Comparison of ENCODE assay signal across 8 mouse cellular contexts in the genomic region with DNA sequence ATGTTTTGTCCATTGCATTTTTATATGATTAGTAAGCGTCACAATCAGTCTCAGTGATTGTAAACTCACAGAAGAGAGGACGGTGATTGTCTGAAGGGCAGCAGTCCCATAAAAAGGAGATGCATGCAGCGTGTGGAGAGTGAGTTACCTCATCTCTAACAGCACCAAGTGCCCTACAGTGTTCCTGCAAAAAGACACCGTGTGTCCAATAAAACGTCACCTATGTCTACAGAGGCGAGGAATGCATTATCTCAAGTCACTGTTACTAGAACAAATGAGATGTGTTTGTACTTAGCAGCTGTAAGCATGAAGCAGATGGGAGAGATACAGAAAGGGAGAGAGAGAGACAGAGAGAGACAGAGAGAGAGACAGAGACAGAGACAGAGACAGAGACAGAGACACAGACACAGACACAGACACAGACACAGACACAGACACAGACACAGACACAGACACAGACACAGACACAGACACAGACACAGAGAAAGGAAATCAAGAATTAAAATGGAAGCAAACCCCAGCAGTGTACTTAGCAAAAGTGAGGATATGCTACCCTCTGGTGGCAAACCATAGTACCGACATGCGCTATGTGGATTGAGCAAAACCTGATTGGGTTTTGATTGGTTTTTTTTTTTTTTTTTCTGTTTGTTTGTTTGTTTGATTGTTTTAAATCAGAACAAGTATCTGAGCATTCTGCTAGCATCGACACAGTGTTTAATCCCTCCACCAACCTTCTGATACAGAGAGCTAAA.
DNase-seq lines count a peak whose midpoint lies in the region; ATAC-seq and TF ChIP-seq lines count a peak whose summit lies in the region.

No protein-coding gene starts in this region.

- peak; percentile 88 for ATAC-seq in midbrain, postnatal 0 days (ENCODE audit: low FRiP score)
- ATAC-seq in erythroid progenitor cell, adult 5-6 weeks (replicated peaks; ENCODE audit: low FRiP score, poor library complexity, severe bottlenecking), result no peak

- 0 out of 2 replicates have a peak, but pooled peaks have one; percentile 17 for TF ChIP-seq CTCF in bone marrow, adult 2 months (IDR thresholded peaks at IDR 0.05; ENCODE audit: control insufficient read depth, insufficient read depth, low read length)
- peak; percentile 89 for TF ChIP-seq CTCF in midbrain, postnatal 0 days (IDR thresholded peaks at IDR 0.05)

- intact Hi-C loops in left cerebral cortex, postnatal 10 days (cut with DNase I), result no loop called here

- H3K9ac ChIP-seq in midbrain, postnatal 0 days (replicated peaks; ENCODE audit: low read length, poor library complexity, severe bottlenecking), result 0 out of 2 replicates have a peak overlapping the region, but pooled peaks have one; percentile 8

- 0 out of 2 replicates have a peak overlapping the region, but pooled peaks have one; percentile 22 for H3K4me2 ChIP-seq in midbrain, postnatal 0 days (ENCODE audit: low read depth, low read length, poor library complexity, severe bottlenecking)

- no peaks in the 10 kb centered on the region for H3K4me1 ChIP-seq in bone marrow, adult 2 months (ENCODE audit: control insufficient read depth, insufficient read depth, low read length)
- peaks cover 25% of the 10 kb centered on the region for H3K4me1 ChIP-seq in forebrain, embryonic 10.5 days
- H3K4me1 ChIP-seq in midbrain, postnatal 0 days (ENCODE audit: insufficient read depth, low read length), result no peaks in the 10 kb centered on the region

- DNase-seq in urinary bladder, postnatal 25 days (ENCODE audit: low spot score), result peak; percentile 21
- DNase-seq in urinary bladder, postnatal 4 days (ENCODE audit: low spot score in 2 of 2), result no peak
- DNase-seq in forebrain, embryonic 10.5 days (ENCODE audit: extremely low spot score, low spot score), result no peak
- DNase-seq in induced T-regulatory cell, adult 2 months (ENCODE audit: low read depth), result peak; percentile 59
- DNase-seq in left cerebral cortex, postnatal 10 days (ENCODE audit: extremely low spot score in 1 of 2, low spot score in 2 of 2), result peak; percentile 39 to 66
- peak; percentile 89 for DNase-seq in midbrain, postnatal 0 days (ENCODE audit: low spot score)

- H3K36me3 ChIP-seq in forebrain, embryonic 10.5 days (replicated peaks), result no peaks in the 10 kb centered on the region
- no peaks in the 10 kb centered on the region for H3K36me3 ChIP-seq in midbrain, postnatal 0 days (ENCODE audit: insufficient read depth, low read length)

- H3K9me3 ChIP-seq in forebrain, embryonic 10.5 days, result no peaks in the 10 kb centered on the region
- H3K9me3 ChIP-seq in midbrain, postnatal 0 days (ENCODE audit: low read length), result no peaks in the 10 kb centered on the region

- no peak overlapping the region for H3K27ac ChIP-seq in bone marrow, adult 2 months (ENCODE audit: control insufficient read depth, insufficient read depth, low read depth, low read length, poor library complexity)
- peak overlapping the region; percentile 15; the same call in 1 of the 2 replicates for H3K27ac ChIP-seq in forebrain, embryonic 10.5 days
- 0 out of 2 replicates have a peak overlapping the region, but pooled peaks have one; percentile 38 for H3K27ac ChIP-seq in midbrain, postnatal 0 days (ENCODE audit: low read depth, low read length)

- TF ChIP-seq POLR2A in bone marrow, adult 2 months (IDR thresholded peaks at IDR 0.05; ENCODE audit: borderline replicate concordance, control insufficient read depth, low read depth, low read length), result no peak

- WGBS in bone marrow, adult 2 months, result 53% methylated on average over 9 of the region's 9 CpGs
- 56% methylated on average over 9 of the region's 9 CpGs for WGBS in forebrain, embryonic 10.5 days
- WGBS in midbrain, postnatal 0 days, result 21% methylated on average over 9 of the region's 9 CpGs

- H3K4me3 ChIP-seq in bone marrow, adult 2 months (replicated peaks; ENCODE audit: control insufficient read depth, low read depth, low read length), result no peak overlapping the region
- H3K4me3 ChIP-seq in forebrain, embryonic 10.5 days, result no peak overlapping the region
- no peak overlapping the region for H3K4me3 ChIP-seq in midbrain, postnatal 0 days (ENCODE audit: low read depth, low read length)

- no peaks in the 10 kb centered on the region for H3K27me3 ChIP-seq in forebrain, embryonic 10.5 days (ENCODE audit: poor library complexity, severe bottlenecking)
- H3K27me3 ChIP-seq in midbrain, postnatal 0 days (ENCODE audit: insufficient read depth, low read length), result no peaks in the 10 kb centered on the region

Comparison
In these comparisons a context has a peak if more than half of its experiments do, and no peak if none do; other contexts are left out.
1. DNase-seq: peak in urinary bladder, postnatal 25 days (single experiment), induced T-regulatory cell, adult 2 months (single experiment), left cerebral cortex, postnatal 10 days (2 of 2) and midbrain, postnatal 0 days (single experiment); none in urinary bladder, postnatal 4 days (0 of 2) and forebrain, embryonic 10.5 days (single experiment).